Mouse (Mus musculus): Measurements from ENCODE around the gene Xpo6. TPM values are rescaled to one million over a fixed set of nuclear protein-coding genes. Genes with fewer than 3 reads are reported as not detected.

Xpo6 gene
- polyA plus RNA-seq, 1 experiment, result 162 TPM

GRCm38 (mm10) chr7:126076935-126077334 lies 123.4 kb downstream of the Xpo6 start:
- DNase-seq, result no peak
- Histone ChIP-seq H3K4me1 (ENCODE audit: control insufficient read depth, insufficient read depth, low read length) (no peaks in the 10 kb centered on the region; the same call in 1 of the 2 replicates), H3K4me3 (replicated peaks; ENCODE audit: insufficient read depth, low read depth, low read length) (no peak overlapping the region), H3K27me3 (ENCODE audit: control insufficient read depth, insufficient read depth, low read length) (no peaks in the 10 kb centered on the region), H3K27ac (ENCODE audit: insufficient read depth, low read length) (no peak overlapping the region)
- 100% methylated on average over 1 of the region's 1 CpGs for WGBS
- no peak for TF ChIP-seq CTCF (IDR thresholded peaks at IDR 0.05; ENCODE audit: borderline replicate concordance, insufficient read depth, low read depth, low read length)
- no peak for TF ChIP-seq POLR2A (IDR thresholded peaks at IDR 0.05; ENCODE audit: borderline replicate concordance, insufficient read depth, low read length)

- H3K27ac ChIP-seq (ENCODE audit: insufficient read depth, low read length), result no peak overlapping the region
- no peaks in the 10 kb centered on the region for H3K27me3 ChIP-seq (ENCODE audit: control insufficient read depth, insufficient read depth, low read length)
- DNase-seq, result no peak
- H3K4me3 ChIP-seq (replicated peaks; ENCODE audit: insufficient read depth, low read depth, low read length), result no peak overlapping the region
- no peaks in the 10 kb centered on the region; the same call in 1 of the 2 replicates for H3K4me1 ChIP-seq (ENCODE audit: control insufficient read depth, insufficient read depth, low read length)
- 63% methylated on average over 9 of the region's 9 CpGs for WGBS
- TF ChIP-seq POLR2A (IDR thresholded peaks at IDR 0.05; ENCODE audit: borderline replicate concordance, insufficient read depth, low read length), result no peak
- TF ChIP-seq CTCF (IDR thresholded peaks at IDR 0.05; ENCODE audit: borderline replicate concordance, insufficient read depth, low read depth, low read length), result no peak
These were observed 125.2 kb downstream of the Xpo6 start for GRCm38 (mm10) chr7:126075058-126075457.

GRCm38 (mm10) chr7:126070321-126070720 lies 130.0 kb downstream of the Xpo6 start:
- no peak for DNase-seq
- TF ChIP-seq POLR2A (IDR thresholded peaks at IDR 0.05; ENCODE audit: borderline replicate concordance, insufficient read depth, low read length) (no peak), CTCF (IDR thresholded peaks at IDR 0.05; ENCODE audit: borderline replicate concordance, insufficient read depth, low read depth, low read length) (no peak)
- 97% methylated on average over 4 of the region's 4 CpGs for WGBS
- Histone ChIP-seq H3K4me3 (replicated peaks; ENCODE audit: insufficient read depth, low read depth, low read length) (no peak overlapping the region), H3K27me3 (ENCODE audit: control insufficient read depth, insufficient read depth, low read length) (no peaks in the 10 kb centered on the region), H3K27ac (ENCODE audit: insufficient read depth, low read length) (no peak overlapping the region), H3K4me1 (ENCODE audit: control insufficient read depth, insufficient read depth, low read length) (peaks cover 12% of the 10 kb centered on the region)

- TF ChIP-seq POLR2A (IDR thresholded peaks at IDR 0.05; ENCODE audit: borderline replicate concordance, insufficient read depth, low read length) (no peak), CTCF (IDR thresholded peaks at IDR 0.05; ENCODE audit: borderline replicate concordance, insufficient read depth, low read depth, low read length) (no peak)
- H3K4me3 ChIP-seq (replicated peaks; ENCODE audit: insufficient read depth, low read depth, low read length), result no peak overlapping the region
- H3K27me3 ChIP-seq (ENCODE audit: control insufficient read depth, insufficient read depth, low read length), result no peaks in the 10 kb centered on the region
- DNase-seq, result peak; percentile 71
- 10% methylated on average over 14 of the region's 14 CpGs for WGBS
- H3K27ac ChIP-seq (ENCODE audit: insufficient read depth, low read length), result no peak overlapping the region
- peaks cover 12% of the 10 kb centered on the region for H3K4me1 ChIP-seq (ENCODE audit: control insufficient read depth, insufficient read depth, low read length)
These were observed 133.5 kb downstream of the Xpo6 start for GRCm38 (mm10) chr7:126066777-126067176.

- no peaks in the 10 kb centered on the region for H3K27me3 ChIP-seq (ENCODE audit: control insufficient read depth, insufficient read depth, low read length)
- no peak overlapping the region for H3K27ac ChIP-seq (ENCODE audit: insufficient read depth, low read length)
- TF ChIP-seq POLR2A (IDR thresholded peaks at IDR 0.05; ENCODE audit: borderline replicate concordance, insufficient read depth, low read length), result no peak
- no peak for TF ChIP-seq CTCF (IDR thresholded peaks at IDR 0.05; ENCODE audit: borderline replicate concordance, insufficient read depth, low read depth, low read length)
- H3K4me3 ChIP-seq (replicated peaks; ENCODE audit: insufficient read depth, low read depth, low read length), result no peak overlapping the region
- 83% methylated on average over 5 of the region's 5 CpGs for WGBS
- no peak for DNase-seq
- peaks cover 12% of the 10 kb centered on the region for H3K4me1 ChIP-seq (ENCODE audit: control insufficient read depth, insufficient read depth, low read length)
These were observed 134.9 kb downstream of the Xpo6 start for GRCm38 (mm10) chr7:126065243-126065876.

- WGBS, result 69% methylated on average over 4 of the region's 4 CpGs
These were observed 138.1 kb downstream of the Xpo6 start for GRCm38 (mm10) chr7:126062228-126062627.

GRCm38 (mm10) chr7:126058918-126059317 lies 141.4 kb downstream of the Xpo6 start:
- no peak for DNase-seq
- no peaks in the 10 kb centered on the region for H3K4me1 ChIP-seq (ENCODE audit: control insufficient read depth, insufficient read depth, low read length)
- no peak for TF ChIP-seq POLR2A (IDR thresholded peaks at IDR 0.05; ENCODE audit: borderline replicate concordance, insufficient read depth, low read length)
- TF ChIP-seq CTCF (IDR thresholded peaks at IDR 0.05; ENCODE audit: borderline replicate concordance, insufficient read depth, low read depth, low read length), result no peak
- no peaks in the 10 kb centered on the region for H3K27me3 ChIP-seq (ENCODE audit: control insufficient read depth, insufficient read depth, low read length)
- WGBS, result 77% methylated on average over 7 of the region's 7 CpGs
- no peak overlapping the region for H3K27ac ChIP-seq (ENCODE audit: insufficient read depth, low read length)
- H3K4me3 ChIP-seq (replicated peaks; ENCODE audit: insufficient read depth, low read depth, low read length), result no peak overlapping the region

More at GRCm38 (mm10) chr7:126062228-126062627, 138.1 kb downstream of the Xpo6 start:
- no peak overlapping the region for H3K27ac ChIP-seq (ENCODE audit: insufficient read depth, low read length)
- TF ChIP-seq CTCF (IDR thresholded peaks at IDR 0.05; ENCODE audit: borderline replicate concordance, insufficient read depth, low read depth, low read length) (no peak), POLR2A (IDR thresholded peaks at IDR 0.05; ENCODE audit: borderline replicate concordance, insufficient read depth, low read length) (no peak)
- H3K27me3 ChIP-seq (ENCODE audit: control insufficient read depth, insufficient read depth, low read length), result no peaks in the 10 kb centered on the region
- peaks cover 12% of the 10 kb centered on the region for H3K4me1 ChIP-seq (ENCODE audit: control insufficient read depth, insufficient read depth, low read length)
- H3K4me3 ChIP-seq (replicated peaks; ENCODE audit: insufficient read depth, low read depth, low read length), result no peak overlapping the region
- DNase-seq, result no peak

GRCm38 (mm10) chr7:126057332-126057914 lies 142.9 kb downstream of the Xpo6 start:
- no peak for DNase-seq
- Histone ChIP-seq H3K4me1 (ENCODE audit: control insufficient read depth, insufficient read depth, low read length) (0 out of 2 replicates have a peak, but pooled peaks cover 3% of the 10 kb centered on the region), H3K27ac (ENCODE audit: insufficient read depth, low read length) (no peak overlapping the region), H3K4me3 (replicated peaks; ENCODE audit: insufficient read depth, low read depth, low read length) (no peak overlapping the region), H3K27me3 (ENCODE audit: control insufficient read depth, insufficient read depth, low read length) (no peaks in the 10 kb centered on the region; the same call in 1 of the 2 replicates)
- 66% methylated on average over 10 of the region's 10 CpGs for WGBS
- no peak for TF ChIP-seq POLR2A (IDR thresholded peaks at IDR 0.05; ENCODE audit: borderline replicate concordance, insufficient read depth, low read length)
- no peak for TF ChIP-seq CTCF (IDR thresholded peaks at IDR 0.05; ENCODE audit: borderline replicate concordance, insufficient read depth, low read depth, low read length)
